Mouse (Mus musculus): ENCODE data around the gene Shprh. TPM values are rescaled to one million over a fixed set of nuclear protein-coding genes. Genes with fewer than 3 reads are reported as not detected.

Shprh gene
- total RNA-seq (2014; fragmentation: Nextera tagmentation) (45.5 and 49.6 TPM in 2 replicates), total RNA-seq (2017) (39.4 and 39.7 TPM in 2 replicates), polyA plus RNA-seq (2012) (3.6 and 5.4 TPM in 2 replicates)

DNA sequence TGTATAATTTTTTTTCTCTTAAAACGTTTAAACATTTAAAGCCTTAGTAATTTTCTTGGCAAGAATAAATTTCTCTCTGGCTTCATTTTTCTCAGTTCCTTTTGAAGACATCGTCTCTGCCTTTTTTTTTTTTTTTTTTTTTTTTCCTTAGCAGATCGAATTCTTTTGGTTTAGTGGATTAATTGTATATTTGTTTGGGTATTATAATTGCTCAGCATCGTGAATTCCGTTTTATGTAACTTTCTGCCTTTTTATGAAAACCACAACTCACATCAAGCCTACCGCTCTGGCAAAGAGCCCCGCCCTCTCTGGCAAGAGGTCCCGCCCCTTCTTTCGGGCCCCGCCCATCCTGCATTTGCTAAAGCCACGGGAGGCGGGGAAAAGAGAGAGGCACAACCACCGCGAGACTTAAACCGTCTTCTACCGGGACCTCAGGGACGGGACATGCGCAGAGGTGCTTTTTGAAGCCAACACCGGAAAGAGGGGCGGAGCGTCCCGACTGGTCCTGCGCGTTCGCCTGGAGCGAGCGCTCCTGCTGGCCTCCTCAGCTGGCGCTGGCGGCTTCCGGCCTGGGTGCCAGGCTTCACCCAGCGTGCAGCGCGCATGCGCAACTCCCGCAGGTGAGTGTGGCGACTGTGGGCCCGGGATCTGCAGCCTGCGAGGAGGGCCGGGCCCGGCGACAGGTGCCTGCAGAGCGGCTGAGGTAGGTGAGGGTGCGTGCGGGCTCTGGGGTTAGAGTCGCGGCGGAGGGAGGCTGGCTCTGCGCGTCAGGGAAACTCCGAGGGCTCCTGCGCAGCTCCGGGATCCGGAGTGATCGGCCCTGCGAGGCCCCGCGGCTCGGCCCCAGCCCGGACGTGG, at the start of gene Shprh:
Gene Shprh (plus strand): TSS at position 544 of the 858 bp plus-strand sequence.
- Histone ChIP-seq H3K36me3 (replicated peaks) (peaks cover 22% of the 10 kb centered on the region), H3K4me1 (ENCODE audit: insufficient read depth, low read depth, low read length) (peaks cover 41% of the 10 kb centered on the region), H3K4me3 (ENCODE audit: low read depth, low read length) (peak within 1 kb of the TSS; percentile 97), H3K9me3 (replicated peaks) (no peaks in the 10 kb centered on the region), H3K27me3 (ENCODE audit: insufficient read depth, low read length) (no peaks in the 10 kb centered on the region)
- no peak for TF ChIP-seq GATA1 (IDR thresholded peaks at IDR 0.05; ENCODE audit: borderline replicate concordance, low read length)
- TF ChIP-seq CTCF (IDR thresholded peaks at IDR 0.05; ENCODE audit: low read depth, low read length), result no peak
- TF ChIP-seq GATA2 (IDR thresholded peaks at IDR 0.05; ENCODE audit: borderline replicate concordance, low read depth, low read length), result no peak
- no peak for TF ChIP-seq TAL1 (conservative IDR thresholded peaks at IDR 0.05; ENCODE audit: low read depth, low read length)
- no peak for TF ChIP-seq POLR2AphosphoS5 (IDR thresholded peaks at IDR 0.05; ENCODE audit: insufficient replicate concordance, low read depth, low read length)
- peak; percentile 96 for ATAC-seq (ENCODE audit: extremely low read depth, insufficient number of reproducible peaks, low FRiP score, poor library complexity, severe bottlenecking)
- DNase-seq (ENCODE audit: low spot score), result peak; percentile 83

DNA sequence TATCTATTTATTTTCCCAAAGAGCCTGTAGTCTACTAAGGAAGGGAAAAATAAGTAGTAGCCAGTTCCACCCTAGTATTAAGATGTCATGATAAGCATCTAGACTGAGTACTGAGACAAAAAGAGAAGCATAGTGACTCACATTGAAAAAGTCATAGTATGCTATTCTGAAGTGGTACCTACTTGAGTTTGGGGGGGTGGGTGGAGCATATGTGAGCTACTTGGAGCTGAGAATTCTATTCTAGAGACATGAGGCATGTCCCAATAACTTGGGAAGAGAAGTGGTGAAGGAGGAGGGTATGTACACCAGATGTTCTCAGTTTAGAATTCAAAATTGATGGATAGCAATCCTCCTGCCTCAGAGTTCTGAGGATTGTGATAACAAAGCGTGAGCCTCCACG, 27.4 kb upstream of the Shprh start:
- Histone ChIP-seq H3K4me1 (ENCODE audit: insufficient read depth, low read depth, low read length) (no peaks in the 10 kb centered on the region), H3K36me3 (replicated peaks) (no peaks in the 10 kb centered on the region), H3K9me3 (replicated peaks) (no peaks in the 10 kb centered on the region), H3K27me3 (ENCODE audit: insufficient read depth, low read length) (no peaks in the 10 kb centered on the region), H3K4me3 (ENCODE audit: low read depth, low read length) (no peak overlapping the region)
- no peak for TF ChIP-seq TAL1 (conservative IDR thresholded peaks at IDR 0.05; ENCODE audit: low read depth, low read length)
- TF ChIP-seq POLR2AphosphoS5 (IDR thresholded peaks at IDR 0.05; ENCODE audit: insufficient replicate concordance, low read depth, low read length), result no peak
- TF ChIP-seq CTCF (IDR thresholded peaks at IDR 0.05; ENCODE audit: low read depth, low read length), result no peak
- no peak for TF ChIP-seq GATA2 (IDR thresholded peaks at IDR 0.05; ENCODE audit: borderline replicate concordance, low read depth, low read length)
- TF ChIP-seq GATA1 (IDR thresholded peaks at IDR 0.05; ENCODE audit: borderline replicate concordance, low read length), result no peak
- DNase-seq (ENCODE audit: low spot score) (no peak), ATAC-seq (ENCODE audit: extremely low read depth, insufficient number of reproducible peaks, low FRiP score, poor library complexity, severe bottlenecking) (no peak)

DNA sequence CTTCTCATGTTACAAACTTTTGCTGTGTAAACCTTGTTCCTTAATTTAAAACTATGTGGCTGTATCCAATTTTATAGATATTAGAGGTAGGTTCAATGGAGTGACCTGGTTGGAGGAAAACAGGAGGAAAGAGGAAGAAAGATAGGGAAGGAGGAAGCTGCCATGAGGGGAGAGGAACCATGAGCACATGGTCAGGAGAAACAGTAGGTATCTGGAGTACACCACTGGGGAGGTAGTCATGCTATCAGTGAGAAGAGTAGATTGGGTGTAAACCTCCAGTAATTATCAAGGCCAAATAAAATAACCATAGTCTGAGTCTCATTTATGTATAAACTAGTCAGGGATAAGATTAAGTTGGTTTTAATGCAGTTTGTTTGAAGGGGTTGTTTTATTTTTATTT, 3.6 kb upstream of the Shprh start:
- H3K36me3 ChIP-seq (replicated peaks), result no peaks in the 10 kb centered on the region
- ATAC-seq (ENCODE audit: extremely low read depth, insufficient number of reproducible peaks, low FRiP score, poor library complexity, severe bottlenecking), result no peak

DNA sequence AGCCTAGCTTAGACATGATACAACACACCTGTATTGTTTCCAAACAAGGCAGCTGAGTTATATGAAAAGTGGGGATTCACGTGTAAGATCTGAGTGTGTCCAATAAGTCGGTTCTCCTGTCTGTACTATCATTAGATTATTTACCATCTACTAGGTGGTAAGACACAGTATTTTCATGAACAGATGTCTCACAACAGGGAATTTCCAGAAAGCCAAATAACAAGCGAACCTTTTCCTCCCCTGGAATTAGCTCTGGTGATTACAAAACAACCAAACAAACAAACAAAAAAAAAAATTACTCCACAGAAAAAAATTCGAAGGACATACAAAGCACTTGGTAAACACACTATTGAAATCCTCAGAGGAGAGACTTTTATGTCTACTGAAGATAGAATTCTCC, 781 bp upstream of the Shprh start:
- ATAC-seq (ENCODE audit: extremely low read depth, insufficient number of reproducible peaks, low FRiP score, poor library complexity, severe bottlenecking), result no peak
- no peaks in the 10 kb centered on the region for H3K9me3 ChIP-seq (replicated peaks)
- no peak overlapping the region; the same call in 1 of the 2 replicates for H3K4me3 ChIP-seq (ENCODE audit: low read depth, low read length)
- no peaks in the 10 kb centered on the region for H3K27me3 ChIP-seq (ENCODE audit: insufficient read depth, low read length)
- no peak for TF ChIP-seq TAL1 (conservative IDR thresholded peaks at IDR 0.05; ENCODE audit: low read depth, low read length)
- no peak for TF ChIP-seq GATA1 (IDR thresholded peaks at IDR 0.05; ENCODE audit: borderline replicate concordance, low read length)
- TF ChIP-seq POLR2AphosphoS5 (IDR thresholded peaks at IDR 0.05; ENCODE audit: insufficient replicate concordance, low read depth, low read length), result no peak
- no peak for TF ChIP-seq CTCF (IDR thresholded peaks at IDR 0.05; ENCODE audit: low read depth, low read length)
- TF ChIP-seq GATA2 (IDR thresholded peaks at IDR 0.05; ENCODE audit: borderline replicate concordance, low read depth, low read length), result no peak
- peaks cover 37% of the 10 kb centered on the region for H3K4me1 ChIP-seq (ENCODE audit: insufficient read depth, low read depth, low read length)
- no peak for DNase-seq (ENCODE audit: low spot score)
- H3K36me3 ChIP-seq (replicated peaks), result peaks cover 19% of the 10 kb centered on the region

More for the DNA sequence above, 3.6 kb upstream of the Shprh start:
- Histone ChIP-seq H3K4me3 (ENCODE audit: low read depth, low read length) (no peak overlapping the region), H3K9me3 (replicated peaks) (no peaks in the 10 kb centered on the region), H3K4me1 (ENCODE audit: insufficient read depth, low read depth, low read length) (peaks cover 10% of the 10 kb centered on the region), H3K27me3 (ENCODE audit: insufficient read depth, low read length) (peaks cover 3% of the 10 kb centered on the region)
- TF ChIP-seq CTCF (IDR thresholded peaks at IDR 0.05; ENCODE audit: low read depth, low read length) (no peak), POLR2AphosphoS5 (IDR thresholded peaks at IDR 0.05; ENCODE audit: insufficient replicate concordance, low read depth, low read length) (no peak), GATA2 (IDR thresholded peaks at IDR 0.05; ENCODE audit: borderline replicate concordance, low read depth, low read length) (no peak), GATA1 (IDR thresholded peaks at IDR 0.05; ENCODE audit: borderline replicate concordance, low read length) (no peak), TAL1 (conservative IDR thresholded peaks at IDR 0.05; ENCODE audit: low read depth, low read length) (no peak)
- no peak for DNase-seq (ENCODE audit: low spot score)

DNA sequence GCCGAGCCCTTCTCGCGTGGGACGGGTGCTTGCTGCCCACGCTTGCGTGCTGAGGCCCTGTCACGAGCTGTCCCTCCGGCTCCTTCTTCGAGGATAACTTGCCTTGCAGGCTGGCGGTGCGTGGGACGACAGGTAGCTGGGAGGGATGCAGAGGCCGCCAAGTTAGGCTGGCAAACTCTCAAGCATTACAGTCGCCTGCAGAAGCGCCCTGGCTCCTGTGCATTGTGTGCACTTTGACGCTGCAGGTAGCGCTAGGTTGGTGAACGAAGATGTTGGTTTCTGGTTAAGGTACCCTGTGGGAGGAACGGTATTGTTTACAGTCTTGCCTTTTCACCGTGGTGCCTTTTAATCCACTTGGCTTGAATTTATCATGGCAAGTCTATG, 507 bp downstream of the Shprh start:
- Histone ChIP-seq H3K36me3 (replicated peaks) (peaks cover 26% of the 10 kb centered on the region), H3K4me1 (ENCODE audit: insufficient read depth, low read depth, low read length) (peaks cover 44% of the 10 kb centered on the region), H3K4me3 (ENCODE audit: low read depth, low read length) (peak overlapping the region; percentile 97), H3K9me3 (replicated peaks) (no peaks in the 10 kb centered on the region), H3K27me3 (ENCODE audit: insufficient read depth, low read length) (no peaks in the 10 kb centered on the region)
- TF ChIP-seq GATA2 (IDR thresholded peaks at IDR 0.05; ENCODE audit: borderline replicate concordance, low read depth, low read length) (no peak), CTCF (IDR thresholded peaks at IDR 0.05; ENCODE audit: low read depth, low read length) (no peak), POLR2AphosphoS5 (IDR thresholded peaks at IDR 0.05; ENCODE audit: insufficient replicate concordance, low read depth, low read length) (no peak), GATA1 (IDR thresholded peaks at IDR 0.05; ENCODE audit: borderline replicate concordance, low read length) (no peak), TAL1 (conservative IDR thresholded peaks at IDR 0.05; ENCODE audit: low read depth, low read length) (no peak)
- DNase-seq (ENCODE audit: low spot score) (no peak), ATAC-seq (ENCODE audit: extremely low read depth, insufficient number of reproducible peaks, low FRiP score, poor library complexity, severe bottlenecking) (no peak)

DNA sequence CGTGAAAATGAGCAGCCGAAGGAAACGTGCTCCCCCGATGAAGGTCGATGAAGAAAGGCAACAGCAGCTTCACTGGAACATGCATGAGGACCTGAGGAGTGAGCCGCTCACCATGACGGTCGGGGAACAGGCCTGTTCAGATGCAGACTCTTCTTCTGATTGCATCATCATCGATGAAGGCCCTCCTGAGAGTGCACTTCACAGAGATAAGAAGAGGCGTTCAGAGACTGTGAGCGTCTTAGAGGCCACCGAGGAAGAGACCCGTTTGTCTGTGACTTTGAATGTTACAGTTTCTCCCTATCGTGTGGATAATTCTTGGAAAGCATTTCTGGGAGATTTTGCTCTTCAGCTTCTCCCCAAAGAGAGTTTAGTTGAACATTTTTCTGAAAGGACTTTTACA, 2.4 kb downstream of the Shprh start:
- peak overlapping the region; percentile 66; the same call in 1 of the 2 replicates for H3K4me3 ChIP-seq (ENCODE audit: low read depth, low read length)
- ATAC-seq (ENCODE audit: extremely low read depth, insufficient number of reproducible peaks, low FRiP score, poor library complexity, severe bottlenecking) (peak; percentile 56), DNase-seq (ENCODE audit: low spot score) (peak; percentile 8)
- peaks cover 50% of the 10 kb centered on the region for H3K4me1 ChIP-seq (ENCODE audit: insufficient read depth, low read depth, low read length)
- peaks cover 43% of the 10 kb centered on the region for H3K36me3 ChIP-seq (replicated peaks)
- TF ChIP-seq TAL1 (conservative IDR thresholded peaks at IDR 0.05; ENCODE audit: low read depth, low read length), result no peak
- no peak for TF ChIP-seq CTCF (IDR thresholded peaks at IDR 0.05; ENCODE audit: low read depth, low read length)
- no peak for TF ChIP-seq GATA1 (IDR thresholded peaks at IDR 0.05; ENCODE audit: borderline replicate concordance, low read length)
- TF ChIP-seq POLR2AphosphoS5 (IDR thresholded peaks at IDR 0.05; ENCODE audit: insufficient replicate concordance, low read depth, low read length), result no peak
- H3K9me3 ChIP-seq (replicated peaks), result no peaks in the 10 kb centered on the region
- no peaks in the 10 kb centered on the region for H3K27me3 ChIP-seq (ENCODE audit: insufficient read depth, low read length)
